Mouse (Mus musculus) heart, postnatal 0 days (tissue): ENCODE measurements around the gene Ncbp2.

Experiments used
- CTCF ChIP-seq: IDR thresholded peaks from 2 replicates; pipeline ENCODE4 v1.5.1; 2016; ENCODE audit warnings: antibody characterized with exemption, control low read depth, low read depth
- EP300 ChIP-seq: IDR thresholded peaks from 2 replicates; pipeline ENCODE4 v1.6.1; 2016; ENCODE audit warnings: antibody characterized with exemption, low read depth

GRCm38 (mm10) chr16:32004731-32005130 lies 56.4 kb downstream of the Ncbp2 start:
- TF ChIP-seq CTCF, result no peak
- TF ChIP-seq EP300, result no peak
